Mouse (Mus musculus): ENCODE data around the gene Zfp185. TPM values are rescaled to one million over a fixed set of nuclear protein-coding genes. Genes with fewer than 3 reads are reported as not detected.
A peak's percentile ranks its signal among the peaks of the same experiment; 100 is the strongest.
"Not testable (repeated sequence)": the region's sequence is repeated elsewhere in the genome, so short reads cannot be mapped to it uniquely, and the experiment has no call there.

The Zfp185 gene
- total RNA-seq, 2 experiments from 2014 or later: 1.0 to 1.1 TPM

- intact Hi-C loops (cut with DNase I): no loop called here
- no peak for DNase-seq
Observed at GRCm38 (mm10) chrX:73061528-73061927, 74.4 kb downstream of the Zfp185 start.

DNA sequence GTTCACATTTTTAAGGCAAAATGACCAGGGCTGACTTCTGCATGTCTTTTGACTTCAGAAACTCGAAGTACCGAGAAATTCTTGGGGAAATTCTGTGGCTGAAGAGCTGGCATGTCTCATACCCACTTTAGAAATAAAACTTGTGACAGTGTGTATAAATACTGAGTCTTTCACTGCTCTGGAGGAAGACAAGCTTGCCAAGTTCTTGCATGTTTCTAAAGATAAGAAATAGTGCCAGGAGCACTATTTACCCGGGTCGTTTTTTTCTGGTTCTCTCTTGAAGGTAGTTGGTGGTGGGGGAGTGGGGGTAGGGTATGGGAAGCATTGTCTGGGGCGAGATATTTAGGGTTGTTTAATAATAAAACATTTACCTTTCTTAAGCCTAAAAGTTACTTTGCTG is 75.2 kb downstream of the Zfp185 start:
- intact Hi-C loops (cut with DNase I): no loop called here
- no peak for DNase-seq

GRCm38 (mm10) chrX:73063512-73064414 is 76.6 kb downstream of the Zfp185 start:
- DNase-seq: peak; percentile 57
- intact Hi-C loops (cut with DNase I): no loop called here

DNA sequence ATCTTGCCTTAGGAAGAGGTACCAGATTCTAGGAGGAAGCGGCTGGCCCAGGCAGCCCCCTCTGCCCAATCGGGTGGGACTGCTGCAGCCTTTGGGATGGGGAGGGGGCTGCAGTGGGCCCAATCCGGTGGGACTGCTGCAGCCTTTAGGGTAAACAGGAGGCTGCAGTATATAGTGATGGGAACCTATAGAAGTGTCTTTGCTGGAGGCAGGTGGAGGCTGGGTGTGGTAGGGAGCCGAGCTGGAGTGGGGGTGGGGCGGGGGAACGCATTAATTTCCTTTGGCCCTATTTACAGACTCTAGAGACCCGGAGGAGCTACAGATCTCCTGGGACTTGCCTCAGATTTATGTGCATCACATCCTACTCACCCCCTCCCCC is 77.3 kb downstream of the Zfp185 start, which contains the start of gene Pnma3:
TSS of gene Pnma3 (plus strand) at position 373 of the 379 bp plus-strand sequence.
- intact Hi-C loops (cut with DNase I): no loop called here
- DNase-seq: no peak

GRCm38 (mm10) chrX:73066765-73067312 is 79.7 kb downstream of the Zfp185 start:
- intact Hi-C loops (cut with DNase I): not testable (repeated sequence)

More at GRCm38 (mm10) chrX:73066765-73067312, 79.7 kb downstream of the Zfp185 start:
- DNase-seq: not testable (repeated sequence)

Small RNA genes within 50 kb of the gene (microRNA-seq; reads per million reads assigned to microRNA genes)
- not detected for gene Mir2137

Other genes with a start within 250 kb of the Zfp185 start
- gene Gabrq, start 162.2 kb upstream of the Zfp185 start, total RNA-seq (2021): 1 to 10 TPM; 2.6 to 3.6 TPM
- gene Cetn2, start 68.9 kb upstream of the Zfp185 start, total RNA-seq (2021): 10 to 100 TPM; 46.3 to 49.9 TPM
- gene Nsdhl, start 68.8 kb upstream of the Zfp185 start, total RNA-seq (2021): 10 to 100 TPM; 62.5 to 65.4 TPM
- under 1 TPM; 0.28 to 0.50 TPM for gene Pnma5, start 49.8 kb downstream of the Zfp185 start, total RNA-seq (2021)
- gene Pnma3, start 77.4 kb downstream of the Zfp185 start, total RNA-seq (2021): 10 to 100 TPM; 15.7 to 19.2 TPM
- gene Xlr4a, start 95.1 kb downstream of the Zfp185 start, total RNA-seq (2021): under 1 TPM; 0.54 to 0.56 TPM
- gene Xlr3a, start 109.8 kb downstream of the Zfp185 start, total RNA-seq (2021): 1 to 10 TPM in 1 of 2 experiments, under 1 TPM in 1; 0.64 to 3.7 TPM
- 1 to 10 TPM in 1 of 2 experiments, under 1 TPM in 1; 0.92 to 2.2 TPM for gene Gm14685, start 129.7 kb downstream of the Zfp185 start, total RNA-seq (2021)
- gene Xlr5b, start 161.5 kb downstream of the Zfp185 start, total RNA-seq (2021): under 1 TPM in 1 of 2 experiments, not detected in 1; 0.20 TPM
- under 1 TPM in 1 of 2 experiments, not detected in 1; 0.46 TPM for gene DXBay18, start 162.1 kb downstream of the Zfp185 start, total RNA-seq (2021)
- gene Spin2d, start 189.7 kb downstream of the Zfp185 start, total RNA-seq (2021): not detected
- gene Xlr3b, start 204.9 kb downstream of the Zfp185 start, total RNA-seq (2021): 10 to 100 TPM in 1 of 2 experiments, 1 to 10 TPM in 1; 3.6 to 13.1 TPM
- gene Xlr4b, start 227.0 kb downstream of the Zfp185 start, total RNA-seq (2021): 1 to 10 TPM in 1 of 2 experiments, under 1 TPM in 1; 0.60 to 1.4 TPM
- gene F8a, start 241.0 kb downstream of the Zfp185 start, total RNA-seq (2021): 10 to 100 TPM; 16.2 to 17.1 TPM

All from left cerebral cortex, postnatal 4 days (tissue).